Mouse (Mus musculus): ENCODE results near the gene Use1. TPM values are rescaled to one million over a fixed set of nuclear protein-coding genes. Genes with fewer than 3 reads are reported as not detected.

Use1 gene
- polyA plus RNA-seq, 1 experiment = 180 TPM

DNA sequence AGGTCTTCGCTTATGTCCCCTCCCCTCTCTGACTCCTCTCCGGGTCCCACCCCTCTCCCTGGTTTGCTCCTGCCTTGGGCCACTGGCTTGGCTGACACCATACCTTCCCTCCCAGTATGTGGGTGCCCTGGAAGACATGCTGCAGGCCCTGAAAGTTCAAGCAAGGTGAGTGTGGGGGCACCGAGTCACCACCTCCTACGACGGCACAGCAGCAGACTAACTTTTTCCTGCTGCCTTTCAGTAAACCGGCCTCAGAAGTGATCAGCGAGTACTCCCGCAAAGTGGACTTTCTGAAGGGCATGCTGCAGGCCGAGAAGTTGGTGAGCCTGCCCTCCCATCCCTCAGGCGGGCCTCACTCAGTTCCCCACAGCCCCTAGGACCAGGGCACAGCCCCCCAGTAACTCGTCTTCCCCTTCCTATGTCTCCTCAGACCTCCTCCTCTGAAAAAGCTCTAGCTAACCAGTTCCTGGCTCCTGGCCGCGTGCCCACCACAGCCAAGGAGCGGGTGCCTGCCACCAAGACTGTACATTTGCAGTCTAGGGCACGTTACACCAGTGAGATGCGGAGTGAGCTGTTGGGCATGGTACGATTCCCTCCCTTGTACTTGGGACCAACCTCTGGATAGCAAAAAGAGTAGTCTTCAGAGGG, 1.0 kb downstream of the Use1 start:
- TF ChIP-seq CEBPB (IDR thresholded peaks at IDR 0.05; ENCODE audit: insufficient read depth, poor library complexity, severe bottlenecking) (no peak), POLR2AphosphoS2 (IDR thresholded peaks at IDR 0.05; ENCODE audit: insufficient read length, low read depth) (no peak), E2F4 (IDR thresholded peaks at IDR 0.05; ENCODE audit: insufficient read depth) (no peak), POLR2A (IDR thresholded peaks at IDR 0.05; ENCODE audit: insufficient read length, low read depth) (peak; percentile 46), TCF3 (IDR thresholded peaks at IDR 0.05; ENCODE audit: insufficient read length, low read depth) (no peak), USF1 (IDR thresholded peaks at IDR 0.05; ENCODE audit: low read depth) (no peak), TCF12 (IDR thresholded peaks at IDR 0.05; ENCODE audit: insufficient read depth, poor library complexity, severe bottlenecking) (no peak), MAX (IDR thresholded peaks at IDR 0.05; ENCODE audit: low read depth) (no peak)
- Histone ChIP-seq H3K79me2 (ENCODE audit: control insufficient read depth, insufficient read depth) (no peaks in the 10 kb centered on the region), H3K36me3 (ENCODE audit: control insufficient read depth, insufficient read depth) (no peaks in the 10 kb centered on the region), H3ac (ENCODE audit: control insufficient read depth, insufficient read length) (peak overlapping the region; percentile 32), H3K4me3 (peak overlapping the region; percentile 82), H3K27me3 (ENCODE audit: control insufficient read depth, insufficient read depth, insufficient read length) (no peaks in the 10 kb centered on the region), H3K4me2 (ENCODE audit: low read depth) (peak overlapping the region; percentile 95)

DNA sequence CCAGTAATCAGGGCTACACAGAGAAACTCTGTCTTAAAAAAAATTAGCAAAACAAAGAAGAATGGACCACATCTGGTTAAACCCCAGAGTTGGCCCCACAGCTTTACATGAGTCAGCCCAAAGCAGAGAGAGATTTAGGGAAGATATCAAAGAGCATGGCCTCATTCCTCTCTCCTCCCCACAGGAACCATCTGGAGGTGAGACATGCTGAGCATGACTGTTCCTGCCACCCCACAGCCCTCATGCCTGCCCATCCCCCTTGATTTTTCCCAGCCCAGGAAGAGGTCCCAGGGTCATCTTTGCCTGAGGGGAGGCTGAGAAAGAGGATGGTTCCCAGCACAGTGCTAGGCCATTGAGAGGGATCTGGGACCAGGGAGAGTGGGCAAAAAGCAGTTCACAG, 1.7 kb downstream of the Use1 start:
- Histone ChIP-seq H3K36me3 (ENCODE audit: control insufficient read depth, insufficient read depth) (peaks cover 6% of the 10 kb centered on the region), H3K4me2 (ENCODE audit: low read depth) (peak overlapping the region; percentile 95), H3K79me2 (ENCODE audit: control insufficient read depth, insufficient read depth) (no peaks in the 10 kb centered on the region), H3K27me3 (ENCODE audit: control insufficient read depth, insufficient read depth, insufficient read length) (no peaks in the 10 kb centered on the region), H3K4me3 (peak overlapping the region; percentile 82), H3ac (ENCODE audit: control insufficient read depth, insufficient read length) (peak overlapping the region; percentile 32)
- TF ChIP-seq POLR2AphosphoS2 (IDR thresholded peaks at IDR 0.05; ENCODE audit: insufficient read length, low read depth) (peak; percentile 22), SRF (IDR thresholded peaks at IDR 0.05; ENCODE audit: control insufficient read depth, insufficient read length, low read depth) (no peak)

DNA sequence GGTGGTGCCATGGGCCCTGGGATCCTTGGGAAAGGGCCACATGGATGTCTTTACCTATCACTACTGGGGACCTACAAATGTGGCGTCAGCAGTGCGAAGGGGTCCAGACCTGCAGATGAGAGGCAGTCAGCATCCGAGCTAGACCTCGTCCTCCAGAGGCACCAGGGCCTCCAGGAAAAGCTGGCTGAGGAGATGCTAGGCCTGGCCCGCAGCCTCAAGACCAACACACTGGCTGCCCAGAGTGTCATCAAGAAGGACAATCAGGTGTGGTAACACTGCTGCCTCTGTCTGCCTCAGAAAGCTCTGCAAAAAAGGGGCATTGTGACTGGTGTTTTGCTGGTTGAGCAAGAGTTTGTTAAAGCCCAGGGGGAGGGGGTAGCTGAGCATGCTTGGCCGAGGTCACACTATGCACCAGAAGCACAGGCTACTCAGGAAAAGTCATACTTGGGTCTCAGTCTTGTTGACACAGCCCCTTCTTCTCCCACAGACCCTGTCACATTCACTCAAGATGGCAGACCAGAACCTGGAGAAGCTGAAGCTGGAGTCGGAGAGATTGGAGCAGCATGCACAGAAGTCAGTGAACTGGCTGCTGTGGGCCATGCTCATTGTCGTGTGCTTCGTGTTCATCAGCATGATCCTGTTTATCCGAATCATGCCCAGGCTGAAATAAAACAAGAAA, 2.5 kb downstream of the Use1 start:
- TF ChIP-seq USF1 (IDR thresholded peaks at IDR 0.05; ENCODE audit: low read depth) (no peak), TCF3 (IDR thresholded peaks at IDR 0.05; ENCODE audit: insufficient read length, low read depth) (no peak), MAX (IDR thresholded peaks at IDR 0.05; ENCODE audit: low read depth) (no peak), MYOG (IDR thresholded peaks at IDR 0.05; ENCODE audit: control insufficient read depth in 1 of 3, insufficient read depth in 1 of 3, insufficient read length in 2 of 3, low read depth in 2 of 3) (no peak), MYOD1 (IDR thresholded peaks at IDR 0.05; ENCODE audit: control insufficient read depth in 1 of 3, insufficient read length in 2 of 3, low read depth in 2 of 3) (no peak), E2F4 (IDR thresholded peaks at IDR 0.05; ENCODE audit: insufficient read depth) (no peak), POLR2A (IDR thresholded peaks at IDR 0.05; ENCODE audit: insufficient read length, low read depth) (no peak), POLR2AphosphoS2 (IDR thresholded peaks at IDR 0.05; ENCODE audit: insufficient read length, low read depth) (no peak), TCF12 (IDR thresholded peaks at IDR 0.05; ENCODE audit: insufficient read depth, poor library complexity, severe bottlenecking) (no peak), CEBPB (IDR thresholded peaks at IDR 0.05; ENCODE audit: insufficient read depth, poor library complexity, severe bottlenecking) (no peak), REST (IDR thresholded peaks at IDR 0.05; ENCODE audit: insufficient read depth, insufficient read length) (no peak), SRF (IDR thresholded peaks at IDR 0.05; ENCODE audit: control insufficient read depth, insufficient read length, low read depth) (no peak)
- H3ac ChIP-seq (ENCODE audit: control insufficient read depth, insufficient read length) = no peak overlapping the region
- H3K27me3 ChIP-seq (ENCODE audit: control insufficient read depth, insufficient read depth, insufficient read length) = no peaks in the 10 kb centered on the region
- H3K36me3 ChIP-seq (ENCODE audit: control insufficient read depth, insufficient read depth) = peaks cover 7% of the 10 kb centered on the region
- no peaks in the 10 kb centered on the region for H3K79me2 ChIP-seq (ENCODE audit: control insufficient read depth, insufficient read depth)
- H3K4me2 ChIP-seq (ENCODE audit: low read depth) = no peak overlapping the region
- no peak overlapping the region for H3K4me3 ChIP-seq

DNA sequence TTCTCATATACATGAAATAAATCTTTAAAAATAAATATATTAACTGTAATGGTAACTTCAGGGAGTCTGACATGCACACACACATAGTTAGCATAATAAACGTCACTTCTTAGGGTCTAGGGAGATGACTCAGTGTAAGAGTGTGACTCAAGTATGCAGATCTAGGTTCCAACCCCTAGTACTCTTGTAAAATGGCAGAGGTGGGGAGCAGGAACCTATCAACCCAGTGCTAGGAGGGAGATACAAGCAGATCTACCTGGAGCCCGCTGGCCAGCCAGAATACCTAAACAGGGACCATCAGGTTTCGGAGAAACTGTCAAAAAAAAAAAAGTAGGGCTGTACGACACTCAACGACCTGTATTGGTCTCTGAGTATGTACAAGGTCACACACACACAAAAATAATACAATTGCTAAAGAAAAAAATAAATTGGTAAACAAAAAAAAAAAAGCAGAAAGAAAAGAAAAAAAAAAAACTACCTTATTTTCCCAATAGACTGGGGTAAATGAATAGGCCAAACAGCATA, 4.1 kb downstream of the Use1 start:
- H3K27me3 ChIP-seq (ENCODE audit: control insufficient read depth, insufficient read depth, insufficient read length) = no peaks in the 10 kb centered on the region
- peak overlapping the region; percentile 26 for H3K4me3 ChIP-seq
- H3ac ChIP-seq (ENCODE audit: control insufficient read depth, insufficient read length) = no peak overlapping the region
- peak overlapping the region; percentile 73 for H3K4me2 ChIP-seq (ENCODE audit: low read depth)
- H3K79me2 ChIP-seq (ENCODE audit: control insufficient read depth, insufficient read depth) = no peaks in the 10 kb centered on the region
- H3K36me3 ChIP-seq (ENCODE audit: control insufficient read depth, insufficient read depth) = peaks cover 13% of the 10 kb centered on the region
- TF ChIP-seq E2F4 (IDR thresholded peaks at IDR 0.05; ENCODE audit: insufficient read depth) = no peak
- TF ChIP-seq USF1 (IDR thresholded peaks at IDR 0.05; ENCODE audit: low read depth) = no peak
- no peak for TF ChIP-seq MAX (IDR thresholded peaks at IDR 0.05; ENCODE audit: low read depth)
- no peak for TF ChIP-seq MYOG (IDR thresholded peaks at IDR 0.05; ENCODE audit: control insufficient read depth in 1 of 3, insufficient read depth in 1 of 3, insufficient read length in 2 of 3, low read depth in 2 of 3)
- TF ChIP-seq TCF3 (IDR thresholded peaks at IDR 0.05; ENCODE audit: insufficient read length, low read depth) = no peak
- TF ChIP-seq SRF (IDR thresholded peaks at IDR 0.05; ENCODE audit: control insufficient read depth, insufficient read length, low read depth) = no peak
- no peak for TF ChIP-seq POLR2A (IDR thresholded peaks at IDR 0.05; ENCODE audit: insufficient read length, low read depth)
- TF ChIP-seq POLR2AphosphoS2 (IDR thresholded peaks at IDR 0.05; ENCODE audit: insufficient read length, low read depth) = no peak
- TF ChIP-seq REST (IDR thresholded peaks at IDR 0.05; ENCODE audit: insufficient read depth, insufficient read length) = no peak
- no peak for TF ChIP-seq MYOD1 (IDR thresholded peaks at IDR 0.05; ENCODE audit: control insufficient read depth in 1 of 3, insufficient read length in 2 of 3, low read depth in 2 of 3)
- no peak for TF ChIP-seq CEBPB (IDR thresholded peaks at IDR 0.05; ENCODE audit: insufficient read depth, poor library complexity, severe bottlenecking)
- TF ChIP-seq TCF12 (IDR thresholded peaks at IDR 0.05; ENCODE audit: insufficient read depth, poor library complexity, severe bottlenecking) = no peak

Data from myocyte (in vitro differentiated cells).